Comparison of ENCODE assay signal across 9 mouse cellular contexts in genomic region chr5:120511643-120512220, GRCm38 (mm10). TPM values are rescaled to one million over a fixed set of nuclear protein-coding genes. Genes with fewer than 3 reads are reported as not detected.
DNase-seq lines count a peak whose midpoint lies in the region; ATAC-seq and TF ChIP-seq lines count a peak whose summit lies in the region.
"Had no signal": no experiment of that assay in that cellular context is flagged by ENCODE, and none has a peak within 500 bp of the region (broad histone marks: within the 10 kb centered on the region; RNA-seq: fewer than 3 reads in every experiment).

No protein-coding gene starts in this region.

- H3K27ac ChIP-seq in ES-Bruce4 (ENCODE audit: insufficient read depth, low read length), result no peak overlapping the region
- peak overlapping the region; percentile 88 for H3K27ac ChIP-seq in heart, adult 2 months
- H3K27ac ChIP-seq in kidney, embryonic 16.5 days (ENCODE audit: low read length), result no peak overlapping the region
- peak overlapping the region; percentile 89 for H3K27ac ChIP-seq in macrophage

- peak overlapping the region; percentile 47 for H3K9ac ChIP-seq in ES-Bruce4 (ENCODE audit: low read depth, poor library complexity, severe bottlenecking)
- peak overlapping the region; percentile 60 for H3K9ac ChIP-seq in heart, adult 2 months (ENCODE audit: low read depth, low read length)
- peak overlapping the region; percentile 64; the same call in 1 of the 2 replicates for H3K9ac ChIP-seq in kidney, embryonic 16.5 days (replicated peaks; ENCODE audit: low read length)

- H3K27me3 ChIP-seq in ES-Bruce4 (ENCODE audit: control insufficient read depth, insufficient read depth, low read length, poor library complexity, severe bottlenecking), result no peaks in the 10 kb centered on the region
- no peaks in the 10 kb centered on the region for H3K27me3 ChIP-seq in heart, adult 2 months (ENCODE audit: control insufficient read depth, insufficient read depth, low read length)
- H3K27me3 ChIP-seq in kidney, embryonic 16.5 days (ENCODE audit: insufficient read depth, low read length), result no peaks in the 10 kb centered on the region

- TF ChIP-seq EP300 in ES-Bruce4 (IDR thresholded peaks at IDR 0.05; ENCODE audit: insufficient read depth, low read depth, low read length), result no peak
- TF ChIP-seq EP300 in heart, adult 2 months (IDR thresholded peaks at IDR 0.05; ENCODE audit: insufficient read depth, low read depth, low read length), result no peak

- TF ChIP-seq POLR2A in ES-Bruce4 (IDR thresholded peaks at IDR 0.05; ENCODE audit: insufficient read depth, low read length), result no peak
- no peak for TF ChIP-seq POLR2A in heart, adult 2 months (IDR thresholded peaks at IDR 0.05; ENCODE audit: insufficient read depth, low read depth, low read length)

- no peak for ATAC-seq in kidney, embryonic 16.5 days (ENCODE audit: low FRiP score, low TSS enrichment)

- H3K4me1 ChIP-seq in ES-Bruce4 (ENCODE audit: control insufficient read depth, insufficient read depth, low read length), result peaks cover 6% of the 10 kb centered on the region
- peaks cover 28% of the 10 kb centered on the region for H3K4me1 ChIP-seq in heart, adult 2 months (ENCODE audit: control insufficient read depth, insufficient read depth, low read length)
- H3K4me1 ChIP-seq in kidney, embryonic 16.5 days (ENCODE audit: insufficient read depth, low read length), result peaks cover 44% of the 10 kb centered on the region

- no peaks in the 10 kb centered on the region for H3K36me3 ChIP-seq in ES-Bruce4 (ENCODE audit: control insufficient read depth, insufficient read depth, low read length, poor library complexity, severe bottlenecking)
- H3K36me3 ChIP-seq in heart, adult 2 months (ENCODE audit: control insufficient read depth, insufficient read depth, low read length), result no peaks in the 10 kb centered on the region
- H3K36me3 ChIP-seq in kidney, embryonic 16.5 days (ENCODE audit: insufficient read depth, low read length), result no peaks in the 10 kb centered on the region
- H3K36me3 ChIP-seq in macrophage (ENCODE audit: inconsistent target), result no peaks in the 10 kb centered on the region; the same call in 1 of the 2 replicates

- 17% methylated on average over 14 of the region's 14 CpGs for WGBS in heart, adult 2 months
- WGBS in kidney, embryonic 16.5 days, result 27% methylated on average over 14 of the region's 14 CpGs
- WGBS in macrophage (ENCODE audit: missing documents), result 0% methylated on average over 9 of the region's 14 CpGs

- no peaks in the 10 kb centered on the region for H3K79me2 ChIP-seq in heart, adult 2 months (replicated peaks; ENCODE audit: control insufficient read depth, insufficient read depth, low read length)
- H3K79me2 ChIP-seq in macrophage (ENCODE audit: inconsistent target), result peaks cover 56% of the 10 kb centered on the region

- DNase-seq in adrenal gland, postnatal 10 days, result peak; percentile 64
- peak; percentile 63 to 73 for DNase-seq in heart, adult 2 months
- DNase-seq in right cerebral cortex, adult 18-20 months, result no peak
- DNase-seq in layer of hippocampus, adult 9-11 months, result no peak
- DNase-seq in thymus, postnatal 36 days, result no peak

- H3K9me3 ChIP-seq in ES-Bruce4 (replicated peaks; ENCODE audit: control insufficient read depth, insufficient read depth, low read length, poor library complexity, severe bottlenecking), result no peaks in the 10 kb centered on the region
- peaks cover 2% of the 10 kb centered on the region; the same call in 1 of the 2 replicates for H3K9me3 ChIP-seq in kidney, embryonic 16.5 days (ENCODE audit: low read length)

- intact Hi-C loops in heart, adult 2 months (cut with DNase I), result loop anchor here (2.0 kb wide), 1 partner anchor 77 kb away; the partner anchor contains the start of genes Iqcd and Tpcn1

- H3K4me2 ChIP-seq in kidney, embryonic 16.5 days (replicated peaks; ENCODE audit: low read depth, low read length), result peak overlapping the region; percentile 72

- H3K4me3 ChIP-seq in ES-Bruce4 (ENCODE audit: low read depth, low read length), result peak overlapping the region; percentile 76
- peak overlapping the region; percentile 66 for H3K4me3 ChIP-seq in heart, adult 2 months
- H3K4me3 ChIP-seq in kidney, embryonic 16.5 days (ENCODE audit: low read length), result peak overlapping the region; percentile 62
- peak overlapping the region; percentile 95 for H3K4me3 ChIP-seq in macrophage (ENCODE audit: inconsistent target)

- TF ChIP-seq CTCF in ES-Bruce4 (IDR thresholded peaks at IDR 0.05; ENCODE audit: low read depth, low read length), result no peak
- TF ChIP-seq CTCF in heart, adult 2 months (IDR thresholded peaks at IDR 0.05), result no peak

RNA-seq across cellular contexts. Expression of gene Slc8b1, which starts 0.8 kb away (rescaled TPM):
- polyA plus RNA-seq in ES-Bruce4 (2011; ENCODE audit: insufficient read depth, insufficient read length, low read depth, missing spikeins) (17.7 and 19.1 TPM in 2 replicates), macrophage (2018) (25.5 to 66.8 TPM (median 27.4 TPM) in 3 replicates)
- total RNA-seq in adrenal gland, postnatal 10 days (2021), result 10 to 100 TPM; 35.2 to 39.3 TPM
- 10 to 100 TPM; 10.0 to 12.2 TPM for total RNA-seq in heart, adult 2 months (2021)
- 13.2 and 16.5 TPM in 2 replicates for polyA plus RNA-seq in heart, adult 2 months (2012; rRNA removed)
- polyA plus RNA-seq in kidney, embryonic 16.5 days (2015; fragmentation: Nextera tagmentation; extraction: Ambion mirVana), result 10.1 and 14.2 TPM in 2 replicates
- 100 to 1,000 TPM in 25 of 26 experiments, 10 to 100 TPM in 1; 86.6 to 485 (median 263) TPM for total RNA-seq in macrophage (2018; cell fraction: chromatin; rRNA removed)
- total RNA-seq in macrophage (2018; cell fraction: cytosol; rRNA removed), result 10 to 100 TPM; 34.2 to 96.4 (median 63.3) TPM
- 100 to 1,000 TPM in 25 of 26 experiments, 10 to 100 TPM in 1; 99.8 to 297 (median 210) TPM for total RNA-seq in macrophage (2018; cell fraction: nucleus; rRNA removed)

RNA-seq across cellular contexts. Expression of gene Plbd2, which starts 8.3 kb away (rescaled TPM):
- polyA plus RNA-seq in ES-Bruce4 (2011; ENCODE audit: insufficient read depth, insufficient read length, low read depth, missing spikeins) (19.1 and 22.1 TPM in 2 replicates), macrophage (2018) (95.1 to 104 TPM (median 96.6 TPM) in 3 replicates)
- total RNA-seq in adrenal gland, postnatal 10 days (2021), result 10 to 100 TPM; 61.8 to 64.4 TPM
- 10 to 100 TPM; 39.5 to 47.1 TPM for total RNA-seq in heart, adult 2 months (2021)
- polyA plus RNA-seq in heart, adult 2 months (2012; rRNA removed), result 27.7 and 32.1 TPM in 2 replicates
- polyA plus RNA-seq in kidney, embryonic 16.5 days (2015; fragmentation: Nextera tagmentation; extraction: Ambion mirVana), result 54.9 and 57.3 TPM in 2 replicates
- total RNA-seq in macrophage (2018; cell fraction: chromatin; rRNA removed), result 100 to 1,000 TPM in 6 of 26 experiments, 10 to 100 TPM in 20; 30.9 to 203 (median 69.0) TPM
- total RNA-seq in macrophage (2018; cell fraction: cytosol; rRNA removed), result 100 to 1,000 TPM in 14 of 26 experiments, 10 to 100 TPM in 12; 63.3 to 169 (median 102) TPM
- total RNA-seq in macrophage (2018; cell fraction: nucleus; rRNA removed), result 100 to 1,000 TPM in 18 of 26 experiments, 10 to 100 TPM in 8; 67.5 to 184 (median 120) TPM

RNA-seq across cellular contexts. Expression of gene Sds, which starts 35.4 kb away (rescaled TPM):
- polyA plus RNA-seq in ES-Bruce4 (2011; ENCODE audit: insufficient read depth, insufficient read length, low read depth, missing spikeins), result not detected in 2 replicates
- 10 to 100 TPM in 1 of 2 experiments, 1 to 10 TPM in 1; 2.5 to 20.1 TPM for total RNA-seq in adrenal gland, postnatal 10 days (2021)
- 1 to 10 TPM; 1.2 to 3.0 TPM for total RNA-seq in heart, adult 2 months (2021)
- 5.6 and 10.9 TPM in 2 replicates for polyA plus RNA-seq in heart, adult 2 months (2012; rRNA removed)
- not detected in 2 replicates for polyA plus RNA-seq in kidney, embryonic 16.5 days (2015; fragmentation: Nextera tagmentation; extraction: Ambion mirVana)
- total RNA-seq in macrophage (2018; cell fraction: chromatin; rRNA removed), result not detected
- total RNA-seq in macrophage (2018; cell fraction: cytosol; rRNA removed), result not detected
- not detected for total RNA-seq in macrophage (2018; cell fraction: nucleus; rRNA removed)
- not detected in 3 replicates for polyA plus RNA-seq in macrophage (2018)
- total RNA-seq: hematopoietic stem cell, adult 5-6 weeks had no signal

RNA-seq across cellular contexts. Expression of gene Sdsl, which starts 39.1 kb away (rescaled TPM):
- not detected in 2 replicates for polyA plus RNA-seq in ES-Bruce4 (2011; ENCODE audit: insufficient read depth, insufficient read length, low read depth, missing spikeins)
- 10 to 100 TPM; 33.5 to 38.3 TPM for total RNA-seq in adrenal gland, postnatal 10 days (2021)
- total RNA-seq in heart, adult 2 months (2021), result 1 to 10 TPM; 8.8 to 9.8 TPM
- polyA plus RNA-seq in heart, adult 2 months (2012; rRNA removed), result 12.6 and 13.5 TPM in 2 replicates
- 13.3 and 15.3 TPM in 2 replicates for polyA plus RNA-seq in kidney, embryonic 16.5 days (2015; fragmentation: Nextera tagmentation; extraction: Ambion mirVana)
- total RNA-seq in macrophage (2018; cell fraction: chromatin; rRNA removed), result not detected
- total RNA-seq in macrophage (2018; cell fraction: cytosol; rRNA removed), result under 1 TPM in 1 of 26 experiments, not detected in 25; 0.18 TPM
- total RNA-seq in macrophage (2018; cell fraction: nucleus; rRNA removed), result not detected
- polyA plus RNA-seq in macrophage (2018), result not detected in 3 replicates

Comparison
In these comparisons a context has a peak if more than half of its experiments do, and no peak if none do; other contexts are left out.
1. H3K27ac ChIP-seq: peak in heart, adult 2 months (single experiment) and macrophage (single experiment); none in ES-Bruce4 (single experiment) and kidney, embryonic 16.5 days (single experiment).
2. DNase-seq: peak in adrenal gland, postnatal 10 days (single experiment) and heart, adult 2 months (2 of 2); none in right cerebral cortex, adult 18-20 months (single experiment), layer of hippocampus, adult 9-11 months (single experiment) and thymus, postnatal 36 days (0 of 2).
3. Peak in every context shown above with its lines, with median percentiles within 50 percentile points of each other: H3K4me3 ChIP-seq and H3K9ac ChIP-seq.